Mouse (Mus musculus): ENCODE data around the gene Helq. TPM values are rescaled to one million over a fixed set of nuclear protein-coding genes. Genes with fewer than 3 reads are reported as not detected.
A peak's percentile ranks its signal among the peaks of the same experiment; 100 is the strongest.

Gene Helq
- 13.6 and 16.2 TPM in 2 replicates for polyA plus RNA-seq (2015; fragmentation: Nextera tagmentation; extraction: Ambion mirVana)

GRCm38 (mm10) chr5:100798165-100798860 lies at the start of gene Helq, which contains the start of gene Mrps18c:
Helq (minus strand) TSS chr5:100798598.
Mrps18c (plus strand) TSS chr5:100798627.
- H3K9me3 ChIP-seq = no peaks in the 10 kb centered on the region
- peak; percentile 98 for ATAC-seq
- H3K27me3 ChIP-seq (replicated peaks) = no peaks in the 10 kb centered on the region
- H3K27ac ChIP-seq = peak within 1 kb of the TSS; percentile 22; the same call in 1 of the 2 replicates
- whole genome bisulfite sequencing = under 1% methylated on average over 67 of the region's 67 CpGs
- peaks cover 3% of the 10 kb centered on the region; the same call in 1 of the 2 replicates for H3K4me1 ChIP-seq (replicated peaks)
- peak within 1 kb of the TSS; percentile 92 for H3K4me2 ChIP-seq (replicated peaks)
- H3K9ac ChIP-seq = peak within 1 kb of the TSS; percentile 77
- H3K4me3 ChIP-seq (replicated peaks) = peak within 1 kb of the TSS; percentile 84
- peaks cover 13% of the 10 kb centered on the region; the same call in 1 of the 2 replicates for H3K36me3 ChIP-seq

- Histone ChIP-seq H3K27me3 (replicated peaks) (no peaks in the 10 kb centered on the region), H3K9me3 (no peaks in the 10 kb centered on the region), H3K4me1 (replicated peaks) (peaks cover 9% of the 10 kb centered on the region; the same call in 1 of the 2 replicates), H3K4me2 (replicated peaks) (peak overlapping the region; percentile 96), H3K9ac (no peak overlapping the region), H3K4me3 (replicated peaks) (peak overlapping the region; percentile 59), H3K27ac (no peak overlapping the region), H3K36me3 (no peaks in the 10 kb centered on the region)
- ATAC-seq = no peak
- WGBS = 13% methylated on average over 2 of the region's 2 CpGs
Measured at GRCm38 (mm10) chr5:100847143-100847542, 48.7 kb upstream of the Helq start.

- Histone ChIP-seq H3K4me1 (replicated peaks) (peaks cover 9% of the 10 kb centered on the region; the same call in 1 of the 2 replicates), H3K27me3 (replicated peaks) (no peaks in the 10 kb centered on the region), H3K4me2 (replicated peaks) (peak overlapping the region; percentile 96), H3K9ac (peak overlapping the region; percentile 70), H3K4me3 (replicated peaks) (peak overlapping the region; percentile 59), H3K27ac (peak overlapping the region; percentile 59), H3K9me3 (no peaks in the 10 kb centered on the region), H3K36me3 (no peaks in the 10 kb centered on the region)
- peak; percentile 54 for ATAC-seq
- under 1% methylated on average over 22 of the region's 22 CpGs for WGBS
Measured at GRCm38 (mm10) chr5:100846599-100846920, 48.2 kb upstream of the Helq start.

- peak overlapping the region; percentile 96 for H3K4me2 ChIP-seq (replicated peaks)
- peaks cover 9% of the 10 kb centered on the region; the same call in 1 of the 2 replicates for H3K4me1 ChIP-seq (replicated peaks)
- H3K9ac ChIP-seq = peak overlapping the region; percentile 70
- H3K27ac ChIP-seq = peak overlapping the region; percentile 59
- H3K36me3 ChIP-seq = no peaks in the 10 kb centered on the region
- under 1% methylated on average over 52 of the region's 52 CpGs for WGBS
- no peaks in the 10 kb centered on the region for H3K9me3 ChIP-seq
- H3K27me3 ChIP-seq (replicated peaks) = no peaks in the 10 kb centered on the region
- ATAC-seq = peak; percentile 87
- peak overlapping the region; percentile 59 for H3K4me3 ChIP-seq (replicated peaks)
Measured at GRCm38 (mm10) chr5:100845848-100846598, 47.6 kb upstream of the Helq start.

- Histone ChIP-seq H3K9me3 (no peaks in the 10 kb centered on the region), H3K36me3 (no peaks in the 10 kb centered on the region), H3K27ac (peak within 1 kb of the TSS; percentile 59), H3K4me1 (replicated peaks) (peaks cover 9% of the 10 kb centered on the region; the same call in 1 of the 2 replicates), H3K4me2 (replicated peaks) (peak within 1 kb of the TSS; percentile 96), H3K4me3 (replicated peaks) (peak within 1 kb of the TSS; percentile 59), H3K9ac (peak within 1 kb of the TSS; percentile 70), H3K27me3 (replicated peaks) (no peaks in the 10 kb centered on the region)
- WGBS = 2% methylated on average over 16 of the region's 16 CpGs
- ATAC-seq = peak; percentile 39
Measured at GRCm38 (mm10) chr5:100845485-100845847, 47.1 kb upstream of the Helq start, which contains the start of gene Gpat3. Gpat3 (plus strand) TSS chr5:100845713.

GRCm38 (mm10) chr5:100844485-100844884 lies 46.1 kb upstream of the Helq start:
- no peak overlapping the region for H3K4me2 ChIP-seq (replicated peaks)
- H3K4me1 ChIP-seq (replicated peaks) = peaks cover 9% of the 10 kb centered on the region; the same call in 1 of the 2 replicates
- H3K27me3 ChIP-seq (replicated peaks) = no peaks in the 10 kb centered on the region
- H3K4me3 ChIP-seq (replicated peaks) = no peak overlapping the region
- H3K9me3 ChIP-seq = no peaks in the 10 kb centered on the region
- H3K36me3 ChIP-seq = no peaks in the 10 kb centered on the region
- ATAC-seq = no peak
- no peak overlapping the region for H3K27ac ChIP-seq
- no peak overlapping the region for H3K9ac ChIP-seq
- 45% methylated on average over 3 of the region's 3 CpGs for WGBS

GRCm38 (mm10) chr5:100837907-100838306 lies 39.5 kb upstream of the Helq start:
- Histone ChIP-seq H3K4me1 (replicated peaks) (no peaks in the 10 kb centered on the region), H3K9me3 (no peaks in the 10 kb centered on the region), H3K36me3 (no peaks in the 10 kb centered on the region), H3K4me3 (replicated peaks) (no peak overlapping the region), H3K4me2 (replicated peaks) (no peak overlapping the region), H3K27ac (no peak overlapping the region), H3K27me3 (replicated peaks) (no peaks in the 10 kb centered on the region), H3K9ac (no peak overlapping the region)
- 62% methylated on average over 7 of the region's 7 CpGs for WGBS
- ATAC-seq = peak; percentile 47; the same call in 1 of the 2 replicates

- Histone ChIP-seq H3K36me3 (no peaks in the 10 kb centered on the region), H3K27ac (no peak overlapping the region), H3K4me3 (replicated peaks) (no peak overlapping the region), H3K27me3 (replicated peaks) (no peaks in the 10 kb centered on the region), H3K9ac (no peak overlapping the region), H3K9me3 (no peaks in the 10 kb centered on the region), H3K4me1 (replicated peaks) (no peaks in the 10 kb centered on the region), H3K4me2 (replicated peaks) (no peak overlapping the region)
- 27% methylated on average over 9 of the region's 9 CpGs for WGBS
- ATAC-seq = peak; percentile 69
Measured at GRCm38 (mm10) chr5:100835862-100836538, 37.6 kb upstream of the Helq start.

GRCm38 (mm10) chr5:100833841-100834240 lies 35.4 kb upstream of the Helq start:
- no peaks in the 10 kb centered on the region for H3K36me3 ChIP-seq
- H3K27ac ChIP-seq = no peak overlapping the region
- no peak overlapping the region for H3K9ac ChIP-seq
- no peak for ATAC-seq
- H3K27me3 ChIP-seq (replicated peaks) = no peaks in the 10 kb centered on the region
- 93% methylated on average over 2 of the region's 2 CpGs for WGBS
- H3K4me2 ChIP-seq (replicated peaks) = no peak overlapping the region
- no peaks in the 10 kb centered on the region for H3K4me1 ChIP-seq (replicated peaks)
- H3K4me3 ChIP-seq (replicated peaks) = no peak overlapping the region
- H3K9me3 ChIP-seq = no peaks in the 10 kb centered on the region

GRCm38 (mm10) chr5:100832680-100833079 lies 34.3 kb upstream of the Helq start:
- H3K36me3 ChIP-seq = no peaks in the 10 kb centered on the region
- no peaks in the 10 kb centered on the region for H3K9me3 ChIP-seq
- 66% methylated on average over 3 of the region's 3 CpGs for WGBS
- H3K4me3 ChIP-seq (replicated peaks) = no peak overlapping the region
- no peaks in the 10 kb centered on the region for H3K27me3 ChIP-seq (replicated peaks)
- H3K27ac ChIP-seq = no peak overlapping the region
- peak; percentile 44; the same call in 1 of the 2 replicates for ATAC-seq
- H3K4me1 ChIP-seq (replicated peaks) = no peaks in the 10 kb centered on the region
- no peak overlapping the region for H3K9ac ChIP-seq
- no peak overlapping the region for H3K4me2 ChIP-seq (replicated peaks)

- Histone ChIP-seq H3K27ac (no peak overlapping the region), H3K36me3 (no peaks in the 10 kb centered on the region), H3K4me3 (replicated peaks) (no peak overlapping the region), H3K27me3 (replicated peaks) (no peaks in the 10 kb centered on the region), H3K4me2 (replicated peaks) (no peak overlapping the region), H3K9ac (no peak overlapping the region), H3K9me3 (no peaks in the 10 kb centered on the region), H3K4me1 (replicated peaks) (no peaks in the 10 kb centered on the region)
- 82% methylated on average over 3 of the region's 3 CpGs for WGBS
- ATAC-seq = no peak
Measured at GRCm38 (mm10) chr5:100828701-100829100, 30.3 kb upstream of the Helq start.

- Histone ChIP-seq H3K27me3 (replicated peaks) (no peaks in the 10 kb centered on the region), H3K4me3 (replicated peaks) (no peak overlapping the region), H3K36me3 (no peaks in the 10 kb centered on the region), H3K4me2 (replicated peaks) (no peak overlapping the region), H3K4me1 (replicated peaks) (no peaks in the 10 kb centered on the region), H3K27ac (no peak overlapping the region), H3K9ac (no peak overlapping the region), H3K9me3 (no peaks in the 10 kb centered on the region)
- 71% methylated on average over 7 of the region's 7 CpGs for WGBS
- ATAC-seq = no peak
Measured at GRCm38 (mm10) chr5:100826531-100826930, 28.1 kb upstream of the Helq start.
